Mouse (Mus musculus) midbrain, embryonic 13.5 days (tissue): ENCODE results near the gene Dclre1b. TPM values are rescaled to one million over a fixed set of nuclear protein-coding genes. Genes with fewer than 3 reads are reported as not detected.
"Not testable (repeated sequence)": the region's sequence is repeated elsewhere in the genome, so short reads cannot be mapped to it uniquely, and the experiment has no call there.

ENCODE experiments used
- ATAC-seq: fragments of 200-750 bp; cut with Nextera tagmentation; 2 replicates; pipeline ENCODE4 v1.8.0; 2017; ENCODE audit warnings: mild to moderate bottlenecking, moderate TSS enrichment, moderate library complexity
- H3K27ac ChIP-seq: fragments of 300-500 bp; sonication (generic); 2 replicates; pipeline ENCODE4 v1.5.1; 2015; ENCODE audit warnings: inconsistent platforms, mild to moderate bottlenecking, moderate library complexity
- H3K27me3 ChIP-seq: fragments of 300-500 bp; sonication (generic); 2 replicates; pipeline ENCODE4 v1.6.1; 2015; ENCODE audit warnings: mild to moderate bottlenecking, inconsistent platforms
- H3K36me3 ChIP-seq: fragments of 300-500 bp; sonication (generic); 2 replicates; pipeline ENCODE4 v1.6.1; 2015; ENCODE audit warnings: mild to moderate bottlenecking, inconsistent platforms
- H3K4me1 ChIP-seq: fragments of 300-500 bp; sonication (generic); replicated peaks from 2 replicates; pipeline ENCODE4 v1.6.1; 2015; ENCODE audit warnings: inconsistent platforms
- H3K4me2 ChIP-seq: fragments of 300-500 bp; sonication (generic); replicated peaks from 2 replicates; pipeline ENCODE4 v1.6.1; 2015; ENCODE audit warnings: moderate library complexity, mild to moderate bottlenecking, inconsistent platforms
- H3K4me3 ChIP-seq: fragments of 300-500 bp; sonication (generic); replicated peaks from 2 replicates; pipeline ENCODE4 v1.5.1; 2015; ENCODE audit warnings: mild to moderate bottlenecking, inconsistent platforms
- H3K9ac ChIP-seq: fragments of 300-500 bp; sonication (generic); replicated peaks from 2 replicates; pipeline ENCODE4 v1.6.1; 2015; ENCODE audit warnings: mild to moderate bottlenecking, inconsistent platforms
- H3K9me3 ChIP-seq: fragments of 300-500 bp; sonication (generic); 2 replicates; pipeline ENCODE4 v1.6.1; 2016; ENCODE audit warnings: mild to moderate bottlenecking, inconsistent platforms
- WGBS: fragments of 180-500 bp; shearing (Covaris S2); methylation state at CpG from one replicate; pipeline ENCODE4 v1.1.7; 2015; 5-methylcytosine and 5-hydroxymethylcytosine counted together
- polyA plus RNA-seq: library from polyadenylated mRNA; unstranded; fragments of >200 nt; fragmentation: Nextera tagmentation; extraction: Ambion mirVana; gene quantifications from 2 replicates; pipeline ENCODE4 v1.2.1, GENCODE M21; 2015

The Dclre1b gene
- polyA plus RNA-seq, 1 experiment from 2014 or later, result 23.7 TPM

GRCm38 (mm10) chr3:103836453-103836852 lies 27.2 kb upstream of the Dclre1b start:
- Histone ChIP-seq H3K9me3 (no peaks in the 10 kb centered on the region), H3K9ac (no peak overlapping the region), H3K36me3 (no peaks in the 10 kb centered on the region), H3K4me1 (no peaks in the 10 kb centered on the region), H3K27ac (no peak overlapping the region), H3K27me3 (no peaks in the 10 kb centered on the region), H3K4me3 (no peak overlapping the region), H3K4me2 (no peak overlapping the region)
- 94% methylated on average over 5 of the region's 5 CpGs for WGBS
- no peak for ATAC-seq

- WGBS, result 84% methylated on average over 10 of the region's 10 CpGs
- H3K9ac ChIP-seq, result no peak overlapping the region
- H3K4me1 ChIP-seq, result no peaks in the 10 kb centered on the region
- no peaks in the 10 kb centered on the region for H3K9me3 ChIP-seq
- H3K4me3 ChIP-seq, result no peak overlapping the region
- ATAC-seq, result no peak
- H3K36me3 ChIP-seq, result no peaks in the 10 kb centered on the region
- H3K27ac ChIP-seq, result no peak overlapping the region
- H3K4me2 ChIP-seq, result no peak overlapping the region
- no peaks in the 10 kb centered on the region for H3K27me3 ChIP-seq
Observed at GRCm38 (mm10) chr3:103835951-103836310, 26.7 kb upstream of the Dclre1b start.

DNA sequence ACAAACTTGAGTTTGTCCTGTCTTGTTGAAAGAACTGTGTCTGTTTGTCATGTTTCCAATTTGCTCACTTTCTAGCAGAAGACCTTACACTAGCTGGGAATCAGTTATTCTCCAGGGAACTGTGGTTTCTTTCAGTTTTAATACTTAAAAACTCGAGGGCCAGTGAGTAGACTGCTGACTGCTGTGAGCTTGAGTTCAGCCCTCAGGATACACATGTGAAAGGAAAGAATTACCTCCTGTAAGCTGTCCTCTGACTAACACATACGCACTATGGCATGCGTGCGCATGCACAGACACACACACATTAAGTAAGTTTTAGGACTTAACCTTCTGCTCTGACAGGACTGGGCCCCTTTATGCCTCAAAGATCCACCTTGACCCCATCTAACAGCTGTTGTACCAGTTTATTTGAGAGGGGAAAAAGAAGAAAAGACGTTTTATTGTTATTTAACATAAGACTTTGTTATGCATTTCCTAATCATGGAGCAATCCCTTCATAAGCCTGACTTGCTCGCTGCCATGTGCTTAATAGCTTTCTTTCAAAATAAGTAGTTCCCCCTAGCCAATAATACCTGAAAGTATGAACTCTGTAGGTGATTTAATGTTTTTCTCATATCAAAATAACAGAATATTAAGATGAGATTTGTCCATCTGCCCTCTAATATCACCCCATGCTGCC lies 26.2 kb upstream of the Dclre1b start:
- Histone ChIP-seq H3K9ac (no peak overlapping the region), H3K36me3 (no peaks in the 10 kb centered on the region), H3K4me1 (no peaks in the 10 kb centered on the region), H3K4me2 (no peak overlapping the region), H3K4me3 (no peak overlapping the region), H3K27me3 (no peaks in the 10 kb centered on the region), H3K9me3 (no peaks in the 10 kb centered on the region), H3K27ac (no peak overlapping the region)
- 77% methylated on average over 6 of the region's 6 CpGs for WGBS
- ATAC-seq, result no peak

DNA sequence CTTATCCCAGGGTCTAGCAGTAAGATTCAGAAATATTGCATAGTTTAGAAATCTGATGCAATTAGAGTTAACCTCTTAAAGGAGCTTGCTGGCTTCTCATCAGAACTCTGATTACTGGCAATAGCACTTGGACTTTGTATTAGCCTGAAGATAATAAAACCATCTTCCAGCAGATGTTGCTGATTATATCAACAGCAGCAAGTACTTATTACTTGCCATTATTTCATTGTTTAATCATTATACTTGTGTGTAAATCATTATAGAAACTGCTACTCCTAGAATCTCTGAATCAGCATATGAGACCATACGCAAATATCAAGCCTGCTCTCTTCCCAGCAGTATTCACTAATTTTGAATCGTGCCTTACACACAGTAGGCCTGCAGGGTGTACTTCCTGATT lies 24.8 kb upstream of the Dclre1b start:
- Histone ChIP-seq H3K4me3 (no peak overlapping the region), H3K4me2 (no peak overlapping the region), H3K9me3 (no peaks in the 10 kb centered on the region), H3K9ac (no peak overlapping the region), H3K4me1 (no peaks in the 10 kb centered on the region), H3K27ac (no peak overlapping the region), H3K27me3 (no peaks in the 10 kb centered on the region), H3K36me3 (no peaks in the 10 kb centered on the region)
- ATAC-seq, result no peak
- 89% methylated on average over 2 of the region's 2 CpGs for WGBS

- no peaks in the 10 kb centered on the region for H3K27me3 ChIP-seq
- H3K9ac ChIP-seq, result no peak within 1 kb of the TSS
- H3K4me2 ChIP-seq, result no peak within 1 kb of the TSS
- no peak within 1 kb of the TSS for H3K27ac ChIP-seq
- no peaks in the 10 kb centered on the region for H3K36me3 ChIP-seq
- no peaks in the 10 kb centered on the region for H3K4me1 ChIP-seq
- no peak within 1 kb of the TSS for H3K4me3 ChIP-seq
- no peaks in the 10 kb centered on the region for H3K9me3 ChIP-seq
- no peak for ATAC-seq
Observed at GRCm38 (mm10) chr3:103832426-103832825, 23.2 kb upstream of the Dclre1b start, which contains the start of gene Bcl2l15. Gene Bcl2l15 (plus strand): TSS chr3:103832601.

DNA sequence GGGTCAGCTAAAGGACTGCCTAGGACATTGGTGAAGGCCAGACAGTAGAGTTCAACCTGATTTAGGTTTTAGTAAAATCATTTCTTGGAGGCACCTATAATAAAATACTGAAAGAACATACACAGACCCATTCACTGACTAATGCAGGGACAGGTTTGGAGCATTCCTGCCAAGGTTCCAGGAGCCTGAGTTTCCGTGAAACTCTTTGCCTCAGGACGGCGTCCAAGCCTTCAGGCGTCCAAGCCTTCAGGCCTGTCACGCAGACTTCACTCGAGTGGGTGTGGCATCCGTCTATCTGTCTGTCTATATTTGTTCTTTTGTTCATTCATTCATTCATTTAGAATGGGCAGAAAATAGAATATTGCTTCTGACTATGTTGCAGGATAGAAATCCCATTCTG lies 21.9 kb upstream of the Dclre1b start:
- H3K9ac ChIP-seq, result no peak overlapping the region
- 0 out of 2 replicates have a peak, but pooled peaks cover 6% of the 10 kb centered on the region for H3K36me3 ChIP-seq
- no peak overlapping the region for H3K4me3 ChIP-seq
- H3K9me3 ChIP-seq, result no peaks in the 10 kb centered on the region
- no peak for ATAC-seq
- WGBS, result 80% methylated on average over 7 of the region's 7 CpGs
- no peaks in the 10 kb centered on the region for H3K27me3 ChIP-seq
- H3K4me2 ChIP-seq, result no peak overlapping the region
- no peak overlapping the region for H3K27ac ChIP-seq
- no peaks in the 10 kb centered on the region for H3K4me1 ChIP-seq

GRCm38 (mm10) chr3:103830681-103831080 lies 21.4 kb upstream of the Dclre1b start:
- ATAC-seq, H3K36me3 ChIP-seq, H3K9me3 ChIP-seq, H3K27ac ChIP-seq, H3K9ac ChIP-seq, H3K4me1 ChIP-seq, H3K4me2 ChIP-seq, H3K27me3 ChIP-seq, H3K4me3 ChIP-seq: not testable (repeated sequence)
- WGBS, result 45% methylated on average over 1 of the region's 1 CpGs

- no peaks in the 10 kb centered on the region for H3K4me1 ChIP-seq
- H3K27ac ChIP-seq, result no peak overlapping the region
- no peak overlapping the region for H3K9ac ChIP-seq
- H3K4me3 ChIP-seq, result no peak overlapping the region
- no peak overlapping the region for H3K4me2 ChIP-seq
- H3K27me3 ChIP-seq, result no peaks in the 10 kb centered on the region
- no peak for ATAC-seq
- WGBS, result 95% methylated on average over 3 of the region's 3 CpGs
- H3K9me3 ChIP-seq, result no peaks in the 10 kb centered on the region
- H3K36me3 ChIP-seq, result 0 out of 2 replicates have a peak, but pooled peaks cover 6% of the 10 kb centered on the region
Observed at GRCm38 (mm10) chr3:103829036-103829435, 19.8 kb upstream of the Dclre1b start.

GRCm38 (mm10) chr3:103827548-103827947 lies 18.3 kb upstream of the Dclre1b start:
- Histone ChIP-seq H3K4me2 (no peak overlapping the region), H3K4me3 (no peak overlapping the region), H3K27ac (no peak overlapping the region), H3K36me3 (peaks cover 16% of the 10 kb centered on the region), H3K9me3 (no peaks in the 10 kb centered on the region), H3K9ac (no peak overlapping the region), H3K27me3 (no peaks in the 10 kb centered on the region), H3K4me1 (no peaks in the 10 kb centered on the region)
- ATAC-seq, result no peak

GRCm38 (mm10) chr3:103810967-103811366 lies 1.7 kb upstream of the Dclre1b start:
- Histone ChIP-seq H3K4me1 (peaks cover 19% of the 10 kb centered on the region), H3K36me3 (peaks cover 29% of the 10 kb centered on the region), H3K4me2 (no peak overlapping the region), H3K27me3 (no peaks in the 10 kb centered on the region), H3K9ac (no peak overlapping the region), H3K9me3 (no peaks in the 10 kb centered on the region), H3K27ac (no peak overlapping the region), H3K4me3 (no peak overlapping the region)
- ATAC-seq, result no peak
- WGBS, result 94% methylated on average over 6 of the region's 6 CpGs

- Histone ChIP-seq H3K4me3 (peak overlapping the region; percentile 82), H3K36me3 (peaks cover 28% of the 10 kb centered on the region), H3K9ac (peak overlapping the region; percentile 85), H3K27me3 (no peaks in the 10 kb centered on the region), H3K9me3 (no peaks in the 10 kb centered on the region), H3K4me1 (peaks cover 19% of the 10 kb centered on the region), H3K27ac (peak overlapping the region; percentile 89), H3K4me2 (peak overlapping the region; percentile 87)
- ATAC-seq, result peak; percentile 75
- 2% methylated on average over 14 of the region's 14 CpGs for WGBS
Observed at GRCm38 (mm10) chr3:103809799-103810150, 531 bp upstream of the Dclre1b start.

- no peak for ATAC-seq
- no peak overlapping the region for H3K9ac ChIP-seq
- H3K36me3 ChIP-seq, result peaks cover 38% of the 10 kb centered on the region
- H3K4me3 ChIP-seq, result no peak overlapping the region
- peaks cover 19% of the 10 kb centered on the region for H3K4me1 ChIP-seq
- H3K27me3 ChIP-seq, result no peaks in the 10 kb centered on the region
- no peaks in the 10 kb centered on the region for H3K9me3 ChIP-seq
- 96% methylated on average over 1 of the region's 1 CpGs for WGBS
- H3K27ac ChIP-seq, result no peak overlapping the region
- H3K4me2 ChIP-seq, result no peak overlapping the region
Observed at GRCm38 (mm10) chr3:103805671-103806070, 3.6 kb downstream of the Dclre1b start.

DNA sequence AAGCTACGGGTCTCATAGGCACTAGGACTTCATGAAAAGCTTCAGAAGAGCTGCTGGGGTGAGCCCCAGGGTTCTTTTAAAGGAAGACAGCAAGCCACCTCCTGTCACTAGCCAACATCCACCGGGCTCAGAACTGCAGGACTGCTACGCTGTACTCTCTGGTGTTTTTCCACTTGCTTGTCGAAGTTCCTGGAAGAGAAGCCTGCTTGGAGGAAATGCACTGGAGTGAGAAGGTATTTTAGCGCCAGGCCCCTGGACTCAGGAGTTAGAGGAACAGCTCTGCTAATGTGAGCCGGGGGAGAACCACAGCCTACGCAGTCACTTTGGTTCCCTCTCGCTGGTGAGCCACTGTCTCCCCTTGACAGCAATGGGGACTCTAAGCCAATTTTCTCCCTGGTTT lies 6.4 kb downstream of the Dclre1b start:
- Histone ChIP-seq H3K4me3 (no peak overlapping the region), H3K27ac (no peak overlapping the region), H3K4me1 (peaks cover 4% of the 10 kb centered on the region), H3K9ac (no peak overlapping the region), H3K4me2 (no peak overlapping the region), H3K9me3 (no peaks in the 10 kb centered on the region), H3K27me3 (no peaks in the 10 kb centered on the region), H3K36me3 (peaks cover 38% of the 10 kb centered on the region)
- 94% methylated on average over 8 of the region's 8 CpGs for WGBS
- ATAC-seq, result no peak
